Mouse (Mus musculus): ENCODE data around the gene Chfr.
"Not testable (repeated sequence)": the region's sequence is repeated elsewhere in the genome, so short reads cannot be mapped to it uniquely, and the experiment has no call there.

GRCm38 (mm10) chr5:110122380-110122779 lies 13.3 kb upstream of the Chfr start:
- TF ChIP-seq CTCF (conservative IDR thresholded peaks at IDR 0.05; ENCODE audit: low read length); POU5F1 (IDR thresholded peaks at IDR 0.05; ENCODE audit: borderline replicate concordance, low read length): not testable (repeated sequence)
- peak; percentile 52; the same call in 1 of the 2 replicates for TF ChIP-seq NANOG (IDR thresholded peaks at IDR 0.05; ENCODE audit: borderline replicate concordance, low read length)
